Mouse (Mus musculus) ovary, adult 18-20 months (tissue): Measurements from ENCODE around the gene Fbxo44.
"Not testable (repeated sequence)": the region's sequence is repeated elsewhere in the genome, so short reads cannot be mapped to it uniquely, and the experiment has no call there.

Source experiments
- DNase-seq: peaks from one replicate; pipeline ENCODE4 v3.0.0; 2022; ENCODE audit warnings: low spot score, mixed read lengths

The Fbxo44 gene

DNA sequence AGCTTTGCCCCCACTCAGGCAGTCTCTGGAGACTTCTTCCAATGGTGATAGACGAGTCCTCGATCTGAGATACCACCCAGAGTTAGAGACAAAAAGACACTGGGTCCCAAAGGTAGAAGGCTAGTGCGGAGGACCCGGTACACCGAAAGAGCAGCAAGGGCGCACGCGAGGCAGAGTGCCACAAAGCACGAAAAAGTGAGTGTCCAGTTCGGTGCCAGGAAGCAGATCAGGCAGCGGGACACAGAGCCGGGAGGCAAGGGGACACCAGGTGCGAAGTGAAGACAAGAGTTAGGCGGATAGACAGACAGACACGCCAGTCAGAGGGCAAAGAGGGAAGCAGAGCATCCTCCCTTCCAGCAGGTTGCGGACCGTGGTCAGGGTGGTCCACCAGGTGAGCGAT lies 30.1 kb downstream of the Fbxo44 start, which contains the start of gene Mad2l2:
Gene Mad2l2 (plus strand): TSS at position 252 of the 400 bp plus-strand sequence.
- no peak for DNase-seq

DNA sequence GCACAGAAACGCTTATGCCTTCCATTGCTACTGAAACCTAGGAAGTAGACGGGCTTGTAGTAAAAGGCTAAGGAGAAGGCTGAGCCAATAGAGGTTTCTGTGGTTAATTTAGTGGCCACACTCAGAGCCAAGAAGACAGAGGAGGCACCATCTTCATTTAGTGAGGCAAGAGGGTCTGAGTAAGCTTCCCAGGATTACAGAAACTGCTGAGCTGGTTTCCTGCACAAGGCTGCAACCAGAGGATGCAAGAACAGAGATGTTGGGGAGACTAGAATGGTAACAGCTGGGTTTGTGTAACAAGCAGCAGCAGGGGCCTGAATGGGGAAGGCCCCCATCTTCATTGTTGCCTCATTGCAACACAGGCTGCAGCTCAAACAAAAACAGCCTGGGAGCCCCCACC lies 31.6 kb downstream of the Fbxo44 start:
- no peak for DNase-seq

DNA sequence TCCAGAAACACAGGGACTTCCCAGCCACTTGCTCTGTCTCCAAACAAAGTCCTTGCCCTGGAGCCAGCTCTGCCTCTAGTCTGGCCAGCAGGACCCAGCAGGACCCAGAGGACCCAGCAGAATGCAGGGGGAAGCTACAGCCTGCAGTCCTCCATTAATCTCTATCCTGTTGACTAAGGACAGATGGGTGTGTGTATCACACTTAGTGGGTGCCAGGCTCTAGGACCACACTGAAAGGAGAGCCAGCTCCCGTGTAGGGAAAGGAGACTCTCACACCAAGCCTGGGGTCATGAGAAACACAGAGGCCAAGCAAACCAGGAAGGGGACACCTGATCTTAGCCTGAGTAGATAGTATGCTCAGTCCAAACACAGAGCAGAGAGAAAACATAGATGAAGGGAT lies 32.0 kb downstream of the Fbxo44 start:
- DNase-seq = no peak

- DNase-seq = no peak
Measured at GRCm38 (mm10) chr4:148122694-148123066, 37.6 kb downstream of the Fbxo44 start.

DNA sequence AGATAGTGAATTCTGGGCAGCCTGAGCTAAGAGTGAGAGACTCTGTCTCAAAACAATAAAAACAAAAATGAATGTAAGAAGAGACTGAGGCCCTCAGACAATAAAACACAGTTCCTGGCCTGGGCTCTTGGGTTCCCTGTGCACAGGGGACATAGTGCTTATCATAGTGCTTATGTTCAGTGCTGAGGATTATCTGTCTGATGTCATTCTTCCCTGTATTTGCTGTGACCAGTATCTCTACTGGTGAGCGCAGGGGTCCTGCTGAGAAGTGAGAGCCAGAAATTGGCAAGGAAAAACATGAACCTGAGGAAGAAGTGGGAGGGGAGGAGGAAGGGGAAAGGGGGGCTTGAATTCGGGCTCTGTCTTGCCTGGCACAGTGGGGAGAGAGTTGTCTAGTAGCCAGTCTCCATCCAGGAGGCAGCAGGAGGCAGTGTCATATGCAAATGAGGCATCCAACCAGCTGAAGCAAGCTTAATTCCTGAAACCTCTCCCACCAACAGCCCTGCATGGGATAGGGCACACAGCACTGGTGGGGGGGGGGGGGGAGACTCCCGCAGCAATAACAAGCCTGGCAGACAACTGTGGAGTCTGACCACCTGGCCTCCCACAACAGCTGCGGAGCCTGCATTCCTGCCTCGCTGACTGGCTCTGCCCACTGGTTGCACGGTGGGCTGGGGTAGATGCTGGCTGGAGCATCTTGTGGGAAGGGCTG lies 38.1 kb downstream of the Fbxo44 start:
- no peak for DNase-seq

- no peak for DNase-seq
Measured at GRCm38 (mm10) chr4:148121362-148121761, 38.9 kb downstream of the Fbxo44 start.

DNA sequence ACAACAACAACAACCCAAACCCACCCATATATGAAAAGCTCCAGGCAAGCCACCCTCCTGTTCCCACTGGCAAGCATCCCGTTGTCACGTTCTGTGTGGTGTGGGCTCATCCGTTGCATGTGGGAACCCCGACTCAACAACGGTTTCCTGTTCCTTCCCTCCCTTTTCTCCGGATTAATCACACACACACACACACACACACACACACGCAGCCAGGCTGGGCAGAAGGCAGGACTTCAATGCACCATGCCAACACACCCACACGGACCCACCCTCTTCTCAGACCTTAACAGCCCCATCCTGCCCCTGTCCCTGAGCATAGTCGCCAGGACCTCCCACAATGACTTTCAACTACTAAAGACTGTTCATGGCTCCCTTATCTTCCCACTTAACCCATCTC lies 39.7 kb downstream of the Fbxo44 start:
- no peak for DNase-seq

- DNase-seq = not testable (repeated sequence)
Measured at GRCm38 (mm10) chr4:148119578-148119977, 40.7 kb downstream of the Fbxo44 start.

DNA sequence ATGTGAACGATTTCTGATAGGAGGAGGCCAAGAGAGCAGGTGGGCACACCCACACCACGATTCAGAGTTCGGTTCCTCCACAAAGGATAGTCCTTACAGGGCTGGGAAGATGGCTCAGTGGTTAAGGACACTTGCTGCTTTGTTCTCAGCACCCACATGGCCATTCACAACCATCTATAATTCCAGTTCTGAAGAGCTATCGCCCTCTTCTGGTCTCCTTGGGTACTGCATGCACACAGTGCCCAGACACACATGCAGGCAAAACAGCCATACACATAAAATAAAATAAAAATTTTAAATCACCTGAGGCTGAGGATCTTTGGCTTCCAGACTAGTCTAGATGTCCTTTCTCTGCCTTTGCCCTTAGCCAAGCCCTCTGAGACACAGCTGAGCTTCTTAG lies 42.9 kb downstream of the Fbxo44 start:
- DNase-seq = no peak

DNA sequence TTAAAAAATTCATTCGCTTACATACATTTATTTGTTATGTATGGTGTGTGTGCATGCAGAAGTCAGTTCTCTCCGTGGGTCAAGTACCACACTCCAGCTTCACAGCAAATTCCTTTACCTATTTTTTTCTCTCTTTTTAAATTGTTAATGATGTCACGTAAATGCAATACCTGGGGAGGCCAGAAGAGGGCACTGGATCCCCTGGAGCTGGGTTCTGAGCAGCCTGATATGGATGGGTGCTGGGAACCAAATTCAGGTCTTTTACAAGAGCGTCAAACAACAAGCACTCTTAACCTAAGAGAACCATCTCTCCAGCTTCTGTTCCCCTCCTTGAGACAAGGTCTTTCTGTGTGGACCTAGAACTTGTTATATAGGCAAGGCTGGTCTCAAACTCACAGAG lies 43.6 kb downstream of the Fbxo44 start:
- DNase-seq = no peak

DNA sequence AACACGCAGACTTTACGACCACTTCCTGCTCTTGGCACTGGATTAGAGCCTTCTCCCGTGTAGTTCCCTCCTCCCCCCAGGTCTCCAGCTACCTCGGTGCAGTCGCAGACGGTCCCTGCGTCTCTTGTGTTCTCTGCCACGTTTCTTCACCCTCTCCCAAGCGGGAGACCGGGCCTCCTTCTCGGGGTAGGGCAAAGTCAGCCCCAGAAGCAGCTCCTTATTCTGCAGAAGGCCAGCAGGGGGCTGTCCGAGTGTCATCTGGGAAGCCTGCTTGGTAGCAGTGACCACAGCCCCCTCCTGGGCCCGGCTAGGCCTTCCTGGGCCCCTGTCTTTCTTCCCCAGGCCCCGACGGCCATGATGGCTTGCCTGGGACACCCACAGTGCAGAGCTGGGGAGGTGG lies 44.8 kb downstream of the Fbxo44 start:
- DNase-seq = no peak

GRCm38 (mm10) chr4:148114758-148115391 lies 45.4 kb downstream of the Fbxo44 start:
- DNase-seq = peak; percentile 65

DNA sequence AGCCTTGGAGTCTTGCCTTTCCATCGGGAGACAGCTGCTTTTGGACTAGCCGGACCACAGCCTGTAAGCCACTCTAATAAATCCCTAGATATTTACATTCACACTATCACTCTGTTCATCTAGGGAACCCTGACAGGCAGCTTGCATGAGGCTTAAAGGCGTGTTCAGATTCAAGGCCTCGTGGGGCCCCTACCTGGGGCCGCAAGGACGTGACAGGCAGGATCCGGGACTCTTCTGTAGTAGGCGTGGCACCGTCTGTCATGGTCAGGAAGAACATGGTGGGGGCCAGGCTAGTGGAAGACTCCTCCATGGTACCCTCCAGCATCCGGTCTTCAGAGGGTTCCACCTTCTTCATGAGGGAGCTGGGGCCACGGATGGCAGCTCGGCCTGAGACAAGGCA lies 47.8 kb downstream of the Fbxo44 start:
- no peak for DNase-seq

- DNase-seq = no peak
Measured at GRCm38 (mm10) chr4:148109215-148109614, 51.1 kb downstream of the Fbxo44 start.

- DNase-seq = no peak
Measured at GRCm38 (mm10) chr4:148108565-148109100, 51.6 kb downstream of the Fbxo44 start.

GRCm38 (mm10) chr4:148107621-148108291 lies 52.5 kb downstream of the Fbxo44 start:
- DNase-seq = no peak

DNA sequence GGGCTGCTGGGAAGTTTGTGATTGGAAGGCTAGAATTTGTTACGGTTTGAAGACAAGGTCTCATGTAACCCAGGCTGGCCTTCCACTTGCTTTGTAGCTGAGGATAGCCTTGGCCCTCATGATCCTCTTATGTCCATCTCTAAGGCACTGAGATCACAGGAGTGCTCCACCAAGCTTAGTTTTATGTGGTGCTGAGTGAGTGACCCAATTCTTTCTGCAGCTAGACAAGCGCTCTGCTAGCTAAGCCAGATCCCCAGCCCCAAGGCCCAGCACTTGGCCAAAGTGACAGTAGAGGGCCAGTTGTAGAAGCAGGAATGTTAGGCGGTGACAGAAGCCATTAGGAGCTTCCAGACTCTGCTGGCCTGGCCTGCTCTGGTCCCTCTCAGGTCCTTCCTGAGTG lies 56.1 kb downstream of the Fbxo44 start:
- DNase-seq = no peak
